Mouse (Mus musculus): ENCODE measurements around the gene Cebpg.

Cebpg gene

GRCm38 (mm10) chr7:35023251-35023650 is 33.1 kb downstream of the Cebpg start:
- no peak for DNase-seq

- no peak for DNase-seq
These were observed 35.0 kb downstream of the Cebpg start for GRCm38 (mm10) chr7:35021365-35021764.

DNA sequence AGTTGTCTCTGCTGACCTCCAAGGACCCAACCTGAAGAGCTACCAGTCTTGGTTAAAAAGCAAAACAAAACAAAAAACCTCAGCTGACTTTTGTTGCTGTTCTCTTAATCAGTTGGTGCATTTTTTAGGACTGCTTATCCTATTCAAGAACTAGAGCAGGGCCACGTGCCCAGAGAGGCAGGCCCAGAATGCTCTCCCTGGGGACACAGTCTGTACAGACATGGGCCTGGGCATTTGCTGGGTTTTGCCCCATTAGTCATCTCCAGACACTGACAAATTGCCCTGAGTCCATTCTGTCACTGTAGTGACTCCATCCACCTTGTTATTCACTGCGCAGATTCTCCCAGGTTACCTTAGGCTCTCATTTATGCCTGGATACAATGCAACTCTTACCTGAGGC is 41.1 kb downstream of the Cebpg start:
- DNase-seq, result no peak

- no peak for DNase-seq
These were observed 43.1 kb downstream of the Cebpg start for GRCm38 (mm10) chr7:35013228-35013627.

DNA sequence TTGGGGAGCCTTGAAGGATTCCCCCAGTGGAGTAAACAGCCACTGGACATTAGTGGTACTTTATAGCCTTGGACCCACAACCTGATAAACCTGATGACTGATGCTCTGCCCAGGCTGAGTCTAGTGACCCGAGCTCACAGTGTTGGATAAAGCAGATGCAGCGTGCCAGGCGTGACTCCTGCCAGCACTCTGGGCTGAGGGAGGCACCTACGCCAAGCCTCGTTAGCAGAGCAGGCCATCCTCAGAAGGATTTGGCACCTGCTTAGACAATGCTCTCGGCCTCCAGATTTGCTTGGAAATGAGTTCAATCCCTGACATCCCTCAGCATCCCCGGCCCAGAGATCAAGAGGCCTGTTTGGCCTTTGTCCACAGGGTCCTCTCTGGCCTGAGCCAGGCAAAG is 49.7 kb downstream of the Cebpg start:
- DNase-seq, result no peak

- no peak for DNase-seq
These were observed 53.1 kb downstream of the Cebpg start for GRCm38 (mm10) chr7:35003171-35003737.

DNA sequence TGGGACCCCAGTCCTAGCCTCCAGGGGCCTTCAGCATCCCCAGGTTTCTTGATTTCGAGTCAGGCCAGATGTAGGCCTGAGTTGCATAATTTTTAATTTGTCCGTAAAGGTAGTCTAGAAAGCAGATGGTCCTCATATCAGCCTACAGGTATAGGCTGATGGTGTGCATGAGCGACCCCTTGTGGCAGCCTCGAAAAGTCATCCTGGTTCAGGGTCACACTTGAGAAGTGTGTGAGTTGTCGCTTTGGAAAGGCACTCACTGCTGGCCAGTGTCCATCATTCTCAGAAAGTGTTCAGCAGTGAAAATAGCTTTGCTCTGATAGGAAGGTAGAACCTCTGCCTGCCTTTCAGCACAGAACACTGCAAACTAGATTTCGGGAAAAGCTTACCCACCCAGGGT is 55.5 kb downstream of the Cebpg start:
- DNase-seq, result peak; percentile 72
